Mouse (Mus musculus) stomach, postnatal 0 days (tissue): ENCODE measurements around the gene Ankrd34c. TPM values are rescaled to one million over a fixed set of nuclear protein-coding genes. Genes with fewer than 3 reads are reported as not detected.

Experiments used
- ATAC-seq: fragments of 200-750 bp; cut with Nextera tagmentation; 2 replicates; pipeline ENCODE4 v1.8.0; 2017; ENCODE audit not compliant: low FRiP score, low TSS enrichment
- DNase-seq: peaks from one replicate; pipeline ENCODE4 v3.0.0-alpha.2; 2016; ENCODE audit warnings: low spot score
- H3K27ac ChIP-seq: fragments of 300-500 bp; sonication (generic); replicated peaks from 2 replicates; pipeline ENCODE4 v1.5.1; 2014; ENCODE audit warnings: mild to moderate bottlenecking, control low read depth
- H3K27me3 ChIP-seq: fragments of 300-500 bp; sonication (generic); 2 replicates; pipeline ENCODE4 v1.6.1; 2014; ENCODE audit warnings: low read length; ENCODE audit not compliant: control insufficient read depth, insufficient read depth
- H3K36me3 ChIP-seq: fragments of 300-500 bp; sonication (generic); 2 replicates; pipeline ENCODE4 v1.6.1; 2014; ENCODE audit warnings: low read length, mixed read lengths; ENCODE audit not compliant: control insufficient read depth, insufficient read depth
- H3K4me1 ChIP-seq: fragments of 300-500 bp; sonication (generic); replicated peaks from 2 replicates; pipeline ENCODE4 v1.6.1; 2014; ENCODE audit warnings: antibody characterized with exemption; ENCODE audit not compliant: control insufficient read depth, insufficient read depth
- H3K4me2 ChIP-seq: fragments of 300-500 bp; sonication (generic); replicated peaks from 2 replicates; pipeline ENCODE4 v1.6.1; 2014; ENCODE audit warnings: low read depth, mild to moderate bottlenecking, control low read depth, moderate library complexity
- H3K4me3 ChIP-seq: fragments of 300-500 bp; sonication (generic); 2 replicates; pipeline ENCODE4 v1.5.1; 2014; ENCODE audit warnings: low read depth, low read length, control low read depth
- H3K9ac ChIP-seq: fragments of 300-500 bp; sonication (generic); 2 replicates; pipeline ENCODE4 v1.6.1; 2014; ENCODE audit warnings: mild to moderate bottlenecking, low read length, control low read depth, mixed read lengths
- H3K9me3 ChIP-seq: fragments of 300-500 bp; sonication (generic); 2 replicates; pipeline ENCODE4 v1.6.1; 2016; ENCODE audit warnings: low read length; ENCODE audit not compliant: control insufficient read depth
- CTCF ChIP-seq: IDR thresholded peaks from 2 replicates; pipeline ENCODE4 v1.5.1; 2016; ENCODE audit warnings: antibody characterized with exemption, low read depth, mild to moderate bottlenecking, moderate library complexity
- EP300 ChIP-seq: optimal IDR thresholded peaks from 2 replicates; pipeline ENCODE3; 2016; ENCODE audit warnings: antibody characterized with exemption
- WGBS: fragments of 180-500 bp; shearing (Covaris S2); extraction: QIAGEN DNeasy Blood & Tissue Kit; methylation state at CpG from one replicate; pipeline ENCODE4 v1.1.7; 2014; 5-methylcytosine and 5-hydroxymethylcytosine counted together
- polyA plus RNA-seq: library from polyadenylated mRNA; unstranded; fragments of >200 nt; fragmentation: Nextera tagmentation; extraction: Ambion mirVana; gene quantifications from 2 replicates; pipeline ENCODE4 v1.2.1, GENCODE M21; 2015

The Ankrd34c gene
- polyA plus RNA-seq = 0.04 TPM in 1 of 2 replicates, not detected in the other

- no peak for ATAC-seq
- H3K27me3 ChIP-seq = peaks cover 5% of the 10 kb centered on the region; the same call in 1 of the 2 replicates
Observed at GRCm38 (mm10) chr9:89738295-89738694, at the start of gene Ankrd34c. TSS of gene Ankrd34c (minus strand) at chr9:89738475.

GRCm38 (mm10) chr9:89787532-89787931, 49.3 kb upstream of the Ankrd34c start:
- H3K4me1 ChIP-seq = no peaks in the 10 kb centered on the region
- H3K9ac ChIP-seq = no peak overlapping the region
- no peak overlapping the region for H3K4me2 ChIP-seq
- H3K4me3 ChIP-seq = no peak overlapping the region
- no peaks in the 10 kb centered on the region for H3K9me3 ChIP-seq
- no peaks in the 10 kb centered on the region for H3K27me3 ChIP-seq
- no peak overlapping the region for H3K27ac ChIP-seq
- no peak for ATAC-seq
- TF ChIP-seq CTCF (no peak), EP300 (no peak)
- WGBS = 65% methylated on average over 4 of the region's 4 CpGs
- H3K36me3 ChIP-seq = no peaks in the 10 kb centered on the region
- no peak for DNase-seq

More at GRCm38 (mm10) chr9:89738295-89738694, at the start of gene Ankrd34c:
- TF ChIP-seq EP300 (no peak), CTCF (no peak)
- Histone ChIP-seq H3K27ac (no peak within 1 kb of the TSS), H3K36me3 (no peaks in the 10 kb centered on the region), H3K4me1 (no peaks in the 10 kb centered on the region), H3K9ac (no peak within 1 kb of the TSS), H3K4me2 (no peak within 1 kb of the TSS), H3K4me3 (no peak within 1 kb of the TSS), H3K9me3 (no peaks in the 10 kb centered on the region)
- DNase-seq = no peak
- 4% methylated on average over 8 of the region's 8 CpGs for WGBS

DNA sequence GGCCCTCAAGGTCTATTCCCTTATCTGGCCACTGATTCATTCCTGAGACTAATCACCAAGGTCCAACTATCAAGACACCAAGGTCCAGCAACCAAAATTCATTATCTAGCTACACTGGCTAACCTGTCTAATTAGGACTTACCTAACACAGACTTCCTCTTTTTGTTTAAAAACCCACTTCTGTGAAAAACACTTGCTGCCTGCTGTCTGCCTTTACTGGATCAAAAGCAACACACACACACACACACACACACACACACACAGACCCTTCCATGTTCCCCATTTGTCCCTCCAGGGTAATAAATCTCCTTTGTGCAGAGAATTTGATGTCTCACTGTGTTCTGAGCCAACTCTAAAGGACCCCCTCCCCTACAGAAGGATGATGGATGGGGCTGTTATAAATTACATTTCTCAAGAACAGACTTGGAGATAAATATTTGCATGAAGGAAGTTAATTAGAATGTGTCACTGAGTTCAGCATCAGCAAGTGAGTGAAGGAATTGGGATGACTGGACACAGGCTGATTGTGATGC, 43.2 kb upstream of the Ankrd34c start:
- Histone ChIP-seq H3K4me1 (no peaks in the 10 kb centered on the region), H3K36me3 (no peaks in the 10 kb centered on the region), H3K4me3 (no peak overlapping the region), H3K27ac (no peak overlapping the region), H3K27me3 (no peaks in the 10 kb centered on the region), H3K9me3 (no peaks in the 10 kb centered on the region), H3K4me2 (no peak overlapping the region), H3K9ac (no peak overlapping the region)
- DNase-seq = no peak
- ATAC-seq = no peak
- no peak for TF ChIP-seq EP300
- no peak for TF ChIP-seq CTCF

DNA sequence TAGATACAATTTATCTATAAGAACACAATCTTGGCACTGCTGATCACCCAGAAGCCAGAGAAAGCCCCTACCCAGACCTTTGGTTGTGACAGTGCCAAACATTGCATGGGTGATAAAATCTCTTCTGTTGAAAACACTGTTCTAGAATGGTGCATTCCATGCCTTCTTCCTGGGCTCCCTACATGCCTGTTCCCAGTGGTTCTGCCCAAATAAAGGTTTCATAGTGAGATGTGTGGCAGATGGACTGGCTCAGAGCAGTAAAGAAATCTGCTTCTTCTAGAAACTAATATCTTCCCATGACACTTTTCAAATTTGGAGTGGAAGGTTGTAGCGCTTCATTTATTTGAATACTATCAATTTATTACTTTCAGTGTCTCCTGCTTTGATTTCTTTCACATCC, 41.0 kb upstream of the Ankrd34c start:
- Histone ChIP-seq H3K4me1 (no peaks in the 10 kb centered on the region), H3K36me3 (no peaks in the 10 kb centered on the region), H3K4me2 (no peak overlapping the region), H3K9me3 (no peaks in the 10 kb centered on the region), H3K9ac (no peak overlapping the region), H3K27ac (no peak overlapping the region), H3K27me3 (no peaks in the 10 kb centered on the region), H3K4me3 (no peak overlapping the region)
- ATAC-seq (no peak), DNase-seq (no peak)
- TF ChIP-seq EP300 = no peak
- TF ChIP-seq CTCF = no peak
- WGBS = 89% methylated on average over 1 of the region's 1 CpGs

- WGBS = 28% methylated on average over 1 of the region's 1 CpGs
- ATAC-seq = no peak
- TF ChIP-seq CTCF = no peak
- TF ChIP-seq EP300 = no peak
Observed at GRCm38 (mm10) chr9:89771153-89771552, 32.9 kb upstream of the Ankrd34c start.

GRCm38 (mm10) chr9:89762017-89762416, 23.7 kb upstream of the Ankrd34c start:
- Histone ChIP-seq H3K27me3 (no peaks in the 10 kb centered on the region), H3K4me1 (no peaks in the 10 kb centered on the region), H3K4me2 (no peak overlapping the region), H3K9me3 (no peaks in the 10 kb centered on the region), H3K4me3 (no peak overlapping the region), H3K9ac (no peak overlapping the region), H3K36me3 (no peaks in the 10 kb centered on the region), H3K27ac (no peak overlapping the region)
- DNase-seq (no peak), ATAC-seq (no peak)
- TF ChIP-seq EP300 (no peak), CTCF (no peak)
- WGBS = 43% methylated on average over 1 of the region's 1 CpGs

More at GRCm38 (mm10) chr9:89771153-89771552, 32.9 kb upstream of the Ankrd34c start:
- DNase-seq = no peak
- Histone ChIP-seq H3K36me3 (no peaks in the 10 kb centered on the region), H3K4me2 (no peak overlapping the region), H3K9ac (no peak overlapping the region), H3K4me1 (no peaks in the 10 kb centered on the region), H3K27me3 (no peaks in the 10 kb centered on the region), H3K27ac (no peak overlapping the region), H3K9me3 (no peaks in the 10 kb centered on the region), H3K4me3 (no peak overlapping the region)
